Mouse (Mus musculus) intestine, embryonic 14.5 days (tissue): ENCODE measurements around the gene Irf5. TPM values are rescaled to one million over a fixed set of nuclear protein-coding genes. Genes with fewer than 3 reads are reported as not detected.
"Not testable (repeated sequence)": the region's sequence is repeated elsewhere in the genome, so short reads cannot be mapped to it uniquely, and the experiment has no call there.

Experiments used
- ATAC-seq: fragments of 200-750 bp; cut with Nextera tagmentation; replicated peaks from 2 replicates; pipeline ENCODE4 v1.8.0; 2017; ENCODE audit warnings: low read depth, moderate number of reproducible peaks, moderate TSS enrichment, moderate library complexity; ENCODE audit not compliant: low FRiP score, low TSS enrichment
- DNase-seq: peaks from one replicate; pipeline ENCODE4 v3.0.0-alpha.2; 2018; ENCODE audit warnings: low spot score
- H3K27ac ChIP-seq: fragments of 300-500 bp; sonication (generic); 2 replicates; pipeline ENCODE4 v1.5.1; 2014; ENCODE audit warnings: low read depth, mild to moderate bottlenecking, control low read depth
- H3K27me3 ChIP-seq: fragments of 300-500 bp; sonication (generic); replicated peaks from 2 replicates; pipeline ENCODE4 v1.6.1; 2014; ENCODE audit warnings: low read length, control low read depth; ENCODE audit not compliant: control insufficient read depth, insufficient read depth
- H3K36me3 ChIP-seq: fragments of 300-500 bp; sonication (generic); 2 replicates; pipeline ENCODE4 v1.6.1; 2014; ENCODE audit warnings: low read length, control low read depth; ENCODE audit not compliant: control insufficient read depth, insufficient read depth
- H3K4me1 ChIP-seq: fragments of 300-500 bp; sonication (generic); replicated peaks from 2 replicates; pipeline ENCODE4 v1.6.1; 2014; ENCODE audit warnings: low read length, control low read depth, mixed read lengths; ENCODE audit not compliant: control insufficient read depth, insufficient read depth
- H3K4me2 ChIP-seq: fragments of 300-500 bp; sonication (generic); 2 replicates; pipeline ENCODE4 v1.6.1; 2014; ENCODE audit warnings: low read length
- H3K4me3 ChIP-seq: fragments of 300-500 bp; sonication (generic); 2 replicates; pipeline ENCODE4 v1.5.1; 2014; ENCODE audit warnings: low read depth, low read length, control low read depth, mixed read lengths
- H3K9ac ChIP-seq: fragments of 300-500 bp; sonication (generic); 2 replicates; pipeline ENCODE4 v1.6.1; 2014; ENCODE audit warnings: mild to moderate bottlenecking, low read length
- H3K9me3 ChIP-seq: fragments of 300-500 bp; sonication (generic); 2 replicates; pipeline ENCODE4 v1.6.1; 2016; ENCODE audit warnings: low read length, control low read depth; ENCODE audit not compliant: control insufficient read depth
- WGBS: fragments of 180-500 bp; shearing (Covaris S2); extraction: QIAGEN DNeasy Blood & Tissue Kit; methylation state at CpG from one replicate; pipeline ENCODE4 v1.1.7; 2014; 5-methylcytosine and 5-hydroxymethylcytosine counted together
- polyA plus RNA-seq: library from polyadenylated mRNA; unstranded; fragments of >200 nt; fragmentation: Nextera tagmentation; extraction: Ambion mirVana; gene quantifications from 2 replicates; pipeline ENCODE4 v1.2.1, GENCODE M21; 2014

Irf5 gene
- polyA plus RNA-seq, 1 experiment from 2014 or later, result 6.9 TPM

DNA sequence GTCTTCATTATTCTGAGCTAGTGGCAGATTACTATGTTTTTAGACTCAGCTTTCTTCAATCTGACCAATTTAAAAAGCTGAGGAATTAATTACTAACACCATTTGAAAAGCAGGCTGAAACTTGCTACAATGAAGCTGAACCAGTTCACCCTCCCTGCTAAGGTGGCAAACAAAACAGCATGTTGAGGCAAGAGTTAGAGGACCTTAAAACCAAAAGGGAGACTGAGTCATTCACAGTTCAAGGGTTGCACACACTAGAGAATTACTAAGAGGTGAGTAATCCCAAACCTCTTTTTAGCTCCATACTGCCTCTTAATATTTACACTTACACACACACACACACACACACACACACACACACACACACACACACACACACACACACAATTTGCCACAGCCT lies 21.2 kb downstream of the Irf5 start:
- ATAC-seq, result no peak
- no peak overlapping the region for H3K4me3 ChIP-seq
- H3K4me1 ChIP-seq, result no peaks in the 10 kb centered on the region
- no peak overlapping the region for H3K4me2 ChIP-seq
- DNase-seq, result no peak
- H3K9ac ChIP-seq, result no peak overlapping the region
- peaks cover 94% of the 10 kb centered on the region for H3K36me3 ChIP-seq
- H3K9me3 ChIP-seq, result no peaks in the 10 kb centered on the region
- no peak overlapping the region for H3K27ac ChIP-seq
- H3K27me3 ChIP-seq, result no peaks in the 10 kb centered on the region

DNA sequence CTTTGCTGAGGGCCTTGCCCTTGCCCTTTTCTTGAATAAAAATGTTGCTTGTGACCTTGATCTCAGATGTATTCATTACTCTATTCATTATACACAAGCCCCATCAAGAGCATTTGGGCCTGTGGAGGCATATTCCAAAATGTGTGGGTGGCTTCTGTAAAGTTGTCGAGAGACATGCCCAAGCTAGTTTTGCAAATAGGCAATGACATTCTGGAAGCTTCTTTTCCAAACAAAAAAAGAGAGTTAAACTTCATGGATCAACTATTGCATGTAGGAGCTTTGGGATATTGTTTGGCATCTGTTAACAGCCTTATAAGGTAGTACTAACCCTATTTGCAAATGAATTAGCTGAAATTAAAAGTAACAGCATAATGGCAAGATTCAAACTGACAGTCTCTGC lies 21.7 kb downstream of the Irf5 start:
- H3K36me3 ChIP-seq, result peaks cover 94% of the 10 kb centered on the region
- no peak overlapping the region for H3K4me2 ChIP-seq
- H3K4me3 ChIP-seq, result no peak overlapping the region
- H3K27ac ChIP-seq, result no peak overlapping the region
- WGBS, result 90% methylated on average over 1 of the region's 1 CpGs
- no peaks in the 10 kb centered on the region for H3K27me3 ChIP-seq
- ATAC-seq (no peak), DNase-seq (no peak)
- H3K4me1 ChIP-seq, result no peaks in the 10 kb centered on the region
- H3K9me3 ChIP-seq, result no peaks in the 10 kb centered on the region
- no peak overlapping the region for H3K9ac ChIP-seq

DNA sequence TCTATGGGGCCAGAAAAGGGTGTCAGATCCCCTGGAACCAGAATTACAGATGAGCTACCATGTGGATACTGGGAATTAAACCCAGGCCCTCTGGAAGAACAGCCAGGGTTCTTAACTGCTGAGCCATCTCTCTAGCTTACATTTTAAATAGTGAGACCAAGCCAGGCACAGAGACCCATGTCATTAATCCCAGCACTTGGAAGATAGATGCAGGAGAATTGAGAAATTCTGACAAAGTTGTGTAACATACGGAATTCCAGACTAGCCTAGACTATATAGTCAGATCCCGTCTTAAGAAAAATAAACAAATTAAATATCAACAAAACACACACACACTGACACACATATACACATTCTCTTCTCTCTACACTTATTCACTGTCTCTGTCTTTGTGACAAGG lies 26.1 kb downstream of the Irf5 start:
- WGBS, result 76% methylated on average over 2 of the region's 2 CpGs
- Histone ChIP-seq H3K9me3 (no peaks in the 10 kb centered on the region), H3K36me3 (peaks cover 94% of the 10 kb centered on the region), H3K9ac (no peak overlapping the region), H3K27me3 (no peaks in the 10 kb centered on the region), H3K4me1 (no peaks in the 10 kb centered on the region), H3K27ac (no peak overlapping the region), H3K4me3 (no peak overlapping the region), H3K4me2 (no peak overlapping the region)
- ATAC-seq (no peak), DNase-seq (no peak)

DNA sequence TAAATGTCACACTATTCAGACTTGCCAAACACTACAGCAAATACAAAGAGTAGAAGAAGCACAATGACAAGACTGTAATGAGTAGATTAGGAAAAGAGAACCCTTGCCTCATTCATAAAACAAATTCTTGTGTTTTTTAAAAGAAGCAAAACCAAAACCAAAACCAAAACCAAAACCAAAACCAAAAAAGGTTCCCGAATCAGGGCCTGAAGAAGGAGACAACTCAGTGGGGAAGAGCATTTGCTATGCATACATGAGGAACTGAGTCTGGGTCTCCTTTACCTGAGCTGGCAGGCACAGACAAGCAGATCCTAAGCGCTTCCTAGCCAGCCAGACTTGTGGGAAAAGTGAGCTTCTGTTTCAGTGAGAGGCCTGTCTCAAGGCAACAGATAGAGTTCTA lies 30.7 kb downstream of the Irf5 start:
- no peak overlapping the region for H3K4me3 ChIP-seq
- 96% methylated on average over 2 of the region's 2 CpGs for WGBS
- ATAC-seq, result no peak
- no peak overlapping the region for H3K27ac ChIP-seq
- H3K36me3 ChIP-seq, result peaks cover 98% of the 10 kb centered on the region
- no peak for DNase-seq
- no peaks in the 10 kb centered on the region for H3K9me3 ChIP-seq
- no peak overlapping the region for H3K9ac ChIP-seq
- no peak overlapping the region for H3K4me2 ChIP-seq
- H3K27me3 ChIP-seq, result no peaks in the 10 kb centered on the region
- no peaks in the 10 kb centered on the region for H3K4me1 ChIP-seq

DNA sequence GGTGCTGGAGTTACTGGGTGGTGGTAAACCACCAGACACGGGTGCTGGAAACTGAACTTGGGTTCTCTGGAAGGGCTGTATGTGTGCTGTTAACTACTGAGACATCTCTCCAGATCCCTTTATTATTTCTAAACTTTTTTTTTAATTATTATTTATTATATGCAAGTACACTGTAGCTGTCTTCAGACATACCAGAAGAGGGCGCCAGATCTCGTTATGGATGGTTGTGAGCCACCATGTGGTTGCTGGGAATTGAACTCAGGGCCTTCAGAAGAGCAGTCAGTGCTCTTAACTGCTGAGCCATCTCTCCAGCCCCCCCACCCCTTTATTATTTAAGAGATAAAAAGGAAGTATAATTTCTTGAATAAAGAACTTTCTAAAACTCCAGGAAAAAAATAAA lies 50.0 kb downstream of the Irf5 start:
- not testable (repeated sequence) for DNase-seq, H3K4me1 ChIP-seq, ATAC-seq, H3K27ac ChIP-seq, H3K4me3 ChIP-seq, H3K9me3 ChIP-seq, H3K27me3 ChIP-seq, H3K4me2 ChIP-seq, H3K9ac ChIP-seq
- peaks cover 97% of the 10 kb centered on the region for H3K36me3 ChIP-seq
- 83% methylated on average over 3 of the region's 3 CpGs for WGBS

DNA sequence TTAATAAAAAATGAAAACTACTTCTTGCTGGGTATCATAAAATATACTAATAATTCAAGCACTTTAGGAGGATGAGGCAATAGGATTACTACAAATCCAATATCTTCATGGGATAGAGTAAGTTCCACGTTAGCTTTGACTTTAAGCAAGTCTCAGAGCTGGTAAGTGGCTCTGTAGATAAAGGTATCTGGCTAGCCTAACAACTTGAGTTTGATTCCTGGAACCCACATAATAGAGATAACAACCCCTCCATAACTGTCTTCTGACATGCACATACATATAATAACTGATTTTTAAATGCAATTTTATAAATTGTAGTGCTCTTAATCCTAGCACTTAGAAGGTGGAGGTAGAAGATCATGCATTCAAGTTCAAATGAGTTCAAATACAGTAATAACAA lies 54.3 kb downstream of the Irf5 start:
- Histone ChIP-seq H3K4me3 (no peak overlapping the region), H3K4me2 (no peak overlapping the region), H3K27me3 (no peaks in the 10 kb centered on the region), H3K9ac (no peak overlapping the region), H3K9me3 (no peaks in the 10 kb centered on the region; the same call in 1 of the 2 replicates), H3K36me3 (peaks cover 90% of the 10 kb centered on the region), H3K4me1 (no peaks in the 10 kb centered on the region), H3K27ac (no peak overlapping the region)
- ATAC-seq, result no peak
- whole genome bisulfite sequencing, result 95% methylated on average over 1 of the region's 1 CpGs
- no peak for DNase-seq

DNA sequence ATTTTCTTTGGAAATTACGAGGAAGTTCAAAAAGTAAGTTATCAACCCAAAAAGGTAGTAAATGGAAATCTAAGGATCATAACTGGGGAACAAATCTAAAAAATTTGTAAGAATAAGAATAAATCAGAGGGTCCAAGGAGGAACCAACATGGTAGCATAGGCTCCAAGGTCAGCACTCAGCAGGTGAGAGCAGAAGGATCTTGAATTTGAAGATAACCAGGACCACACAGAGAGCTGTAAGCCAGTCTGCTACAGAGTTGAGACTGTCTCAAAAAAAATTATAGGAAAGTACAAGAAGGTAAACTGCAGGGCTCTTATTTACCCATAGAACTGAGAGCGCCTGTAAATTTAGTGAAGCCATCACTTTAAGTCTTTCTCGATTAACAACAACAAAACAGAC lies 54.8 kb downstream of the Irf5 start:
- H3K27ac ChIP-seq, result no peak overlapping the region
- H3K9ac ChIP-seq, result no peak overlapping the region
- H3K36me3 ChIP-seq, result peaks cover 91% of the 10 kb centered on the region
- no peak overlapping the region for H3K4me2 ChIP-seq
- ATAC-seq (no peak), DNase-seq (no peak)
- no peaks in the 10 kb centered on the region for H3K4me1 ChIP-seq
- H3K27me3 ChIP-seq, result no peaks in the 10 kb centered on the region
- no peaks in the 10 kb centered on the region; the same call in 1 of the 2 replicates for H3K9me3 ChIP-seq
- no peak overlapping the region for H3K4me3 ChIP-seq
- 93% methylated on average over 3 of the region's 3 CpGs for WGBS

Other genes with a start within 250 kb of the Irf5 start
- 0.20 and 0.48 TPM in 2 replicates for gene Fam71f2, start 247.0 kb upstream of the Irf5 start, polyA plus RNA-seq
- gene Fam71f1, start 207.5 kb upstream of the Irf5 start, polyA plus RNA-seq, result 0.11 and 0.26 TPM in 2 replicates
- gene Calu, start 178.6 kb upstream of the Irf5 start, polyA plus RNA-seq, result 331 and 354 TPM in 2 replicates
- 0.41 and 0.69 TPM in 2 replicates for gene Opn1sw, start 138.2 kb upstream of the Irf5 start, polyA plus RNA-seq
- gene Ccdc136, start 130.3 kb upstream of the Irf5 start, polyA plus RNA-seq, result 12.3 and 14.7 TPM in 2 replicates
- 14.7 and 15.8 TPM in 2 replicates for gene Flnc, start 93.4 kb upstream of the Irf5 start, polyA plus RNA-seq
- gene Atp6v1f, start 58.9 kb upstream of the Irf5 start, polyA plus RNA-seq, result 291 and 300 TPM in 2 replicates
- gene Atp6v1fnb, start 55.2 kb upstream of the Irf5 start, polyA plus RNA-seq, result 0.28 TPM in 1 of 2 replicates, not detected in the other
- gene Kcp, start 18.7 kb upstream of the Irf5 start, polyA plus RNA-seq, result 25.2 and 28.6 TPM in 2 replicates
- gene Tnpo3, start 83.3 kb downstream of the Irf5 start, polyA plus RNA-seq, result 91.2 and 107 TPM in 2 replicates
- gene Tspan33, start 167.6 kb downstream of the Irf5 start, polyA plus RNA-seq, result 1.8 and 3.3 TPM in 2 replicates
- gene Smo, start 208.9 kb downstream of the Irf5 start, polyA plus RNA-seq, result 46.5 and 48.0 TPM in 2 replicates
- 34.0 and 43.8 TPM in 2 replicates for gene Ahcyl2, start 241.4 kb downstream of the Irf5 start, polyA plus RNA-seq